Mouse (Mus musculus) bone marrow macrophage, adult 2 months (primary cell): Measurements from ENCODE around the gene Foxo1.

Experiments used
- CTCF ChIP-seq: IDR thresholded peaks from 2 replicates; pipeline ENCODE4 v1.5.1; 2012; ENCODE audit warnings: low read depth, mild to moderate bottlenecking, low read length, moderate library complexity
- POLR2A ChIP-seq: IDR thresholded peaks from 2 replicates; pipeline ENCODE4 v1.6.1; 2012; ENCODE audit warnings: mild to moderate bottlenecking, low read depth, low read length, borderline replicate concordance

DNA sequence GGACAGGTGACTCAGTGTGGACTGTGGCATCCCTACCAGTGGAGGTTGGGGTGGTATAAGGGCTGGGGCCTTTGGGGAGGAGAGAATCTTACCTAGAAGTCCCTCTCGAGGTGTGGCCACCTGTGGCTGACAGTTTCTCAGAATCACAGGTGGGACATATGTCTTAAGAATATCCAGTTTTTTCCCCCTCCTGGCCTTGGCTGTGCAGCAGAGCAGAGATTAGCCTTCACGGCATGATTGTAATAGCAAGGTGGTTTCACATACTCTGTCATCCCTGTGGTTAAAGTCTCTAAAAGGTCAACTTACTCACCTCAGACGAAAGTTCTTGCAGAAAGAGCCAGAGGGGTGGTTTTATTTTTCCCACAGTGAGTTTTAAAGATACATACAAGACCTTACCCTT is 2.4 kb downstream of the Foxo1 start:
- TF ChIP-seq POLR2A, result no peak
- TF ChIP-seq CTCF, result no peak
